Mouse (Mus musculus): ENCODE results near the gene Hs3st3b1.

GRCm38 (mm10) chr11:63913936-63914335 is 8.2 kb downstream of the Hs3st3b1 start:
- TF ChIP-seq EP300 (IDR thresholded peaks at IDR 0.05; ENCODE audit: low read depth) (no peak), CTCF (IDR thresholded peaks at IDR 0.05; ENCODE audit: low read depth) (no peak)
